Mouse (Mus musculus): ENCODE data around the gene Wnt5b. TPM values are rescaled to one million over a fixed set of nuclear protein-coding genes. Genes with fewer than 3 reads are reported as not detected.

Gene Wnt5b
- polyA plus RNA-seq, 1 experiment from 2014 or later, result 8.6 TPM

GRCm38 (mm10) chr6:119479343-119479875 lies 64.7 kb downstream of the Wnt5b start, which contains the start of gene Fbxl14:
TSS of gene Fbxl14 (plus strand) at chr6:119479668.
- H3K27ac ChIP-seq (replicated peaks in 1 of 2; ENCODE audit: control insufficient read depth in 1 of 2, insufficient read depth in 1 of 2, low read depth in 2 of 2, low read length in 2 of 2), result peak within 1 kb of the TSS; percentile 96 to 98
- no peaks in the 10 kb centered on the region for H3K27me3 ChIP-seq (ENCODE audit: control insufficient read depth, insufficient read depth, low read length)
- peak within 1 kb of the TSS; percentile 82 for H3K9ac ChIP-seq (ENCODE audit: low read length)
- H3K4me2 ChIP-seq (ENCODE audit: low read length), result peak within 1 kb of the TSS; percentile 97
- peak within 1 kb of the TSS; percentile 81 to 86 for H3K4me3 ChIP-seq (ENCODE audit: control insufficient read depth in 1 of 2, insufficient read depth in 1 of 2, low read depth in 1 of 2, low read length in 2 of 2)
- H3K4me1 ChIP-seq (ENCODE audit: control insufficient read depth in 2 of 2, insufficient read depth in 2 of 2, low read length in 2 of 2), result peaks cover 10 to 31% of the 10 kb centered on the region in 2 experiments
- peak; percentile 83 for ATAC-seq (ENCODE audit: insufficient number of reproducible peaks, insufficient read depth, low FRiP score, low read depth)
- peaks cover 10% of the 10 kb centered on the region for H3K36me3 ChIP-seq (ENCODE audit: control insufficient read depth, insufficient read depth, low read length)
- WGBS, result under 1% methylated on average over 44 of the region's 101 CpGs
- no peaks in the 10 kb centered on the region for H3K9me3 ChIP-seq (ENCODE audit: control insufficient read depth, low read length)

- peak overlapping the region; percentile 82 for H3K9ac ChIP-seq (ENCODE audit: low read length)
- 2% methylated on average over 49 of the region's 49 CpGs for WGBS
- peaks cover 10 to 30% of the 10 kb centered on the region in 2 experiments for H3K4me1 ChIP-seq (ENCODE audit: control insufficient read depth in 2 of 2, insufficient read depth in 2 of 2, low read length in 2 of 2)
- ATAC-seq (ENCODE audit: insufficient number of reproducible peaks, insufficient read depth, low FRiP score, low read depth), result peak; percentile 83
- peak overlapping the region; percentile 97 for H3K4me2 ChIP-seq (ENCODE audit: low read length)
- H3K27me3 ChIP-seq (ENCODE audit: control insufficient read depth, insufficient read depth, low read length), result no peaks in the 10 kb centered on the region
- peak overlapping the region; percentile 81 to 86 for H3K4me3 ChIP-seq (ENCODE audit: control insufficient read depth in 1 of 2, insufficient read depth in 1 of 2, low read depth in 1 of 2, low read length in 2 of 2)
- no peaks in the 10 kb centered on the region for H3K9me3 ChIP-seq (ENCODE audit: control insufficient read depth, low read length)
- peaks cover 5% of the 10 kb centered on the region for H3K36me3 ChIP-seq (ENCODE audit: control insufficient read depth, insufficient read depth, low read length)
- peak overlapping the region; percentile 96 to 98 for H3K27ac ChIP-seq (replicated peaks in 1 of 2; ENCODE audit: control insufficient read depth in 1 of 2, insufficient read depth in 1 of 2, low read depth in 2 of 2, low read length in 2 of 2)
Measured at GRCm38 (mm10) chr6:119478560-119479342, 65.4 kb downstream of the Wnt5b start.

GRCm38 (mm10) chr6:119477686-119478310 lies 66.3 kb downstream of the Wnt5b start:
- Histone ChIP-seq H3K4me1 (ENCODE audit: control insufficient read depth in 2 of 2, insufficient read depth in 2 of 2, low read length in 2 of 2) (peaks cover 7 to 26% of the 10 kb centered on the region in 2 experiments), H3K9ac (ENCODE audit: low read length) (peak overlapping the region; percentile 82; the same call in 1 of the 2 replicates), H3K4me3 (ENCODE audit: control insufficient read depth in 1 of 2, insufficient read depth in 1 of 2, low read depth in 1 of 2, low read length in 2 of 2) (no peak overlapping the region; a peak in 1 of 4 replicates), H3K9me3 (ENCODE audit: control insufficient read depth, low read length) (no peaks in the 10 kb centered on the region), H3K27ac (replicated peaks in 1 of 2; ENCODE audit: control insufficient read depth in 1 of 2, insufficient read depth in 1 of 2, low read depth in 2 of 2, low read length in 2 of 2) (0 out of 4 replicates have a peak overlapping the region, but pooled peaks have one; percentile 27 to 96), H3K27me3 (ENCODE audit: control insufficient read depth, insufficient read depth, low read length) (no peaks in the 10 kb centered on the region), H3K36me3 (ENCODE audit: control insufficient read depth, insufficient read depth, low read length) (no peaks in the 10 kb centered on the region; the same call in 1 of the 2 replicates), H3K4me2 (ENCODE audit: low read length) (peak overlapping the region; percentile 97)
- ATAC-seq (ENCODE audit: insufficient number of reproducible peaks, insufficient read depth, low FRiP score, low read depth), result no peak
- 24% methylated on average over 13 of the region's 13 CpGs for WGBS

GRCm38 (mm10) chr6:119475988-119476387 lies 68.2 kb downstream of the Wnt5b start:
- ATAC-seq (ENCODE audit: insufficient number of reproducible peaks, insufficient read depth, low FRiP score, low read depth), result no peak
- WGBS, result 51% methylated on average over 6 of the region's 6 CpGs
- Histone ChIP-seq H3K4me3 (ENCODE audit: control insufficient read depth in 1 of 2, insufficient read depth in 1 of 2, low read depth in 1 of 2, low read length in 2 of 2) (no peak overlapping the region), H3K4me1 (ENCODE audit: control insufficient read depth in 2 of 2, insufficient read depth in 2 of 2, low read length in 2 of 2) (peaks cover 6 to 20% of the 10 kb centered on the region in 2 experiments), H3K9me3 (ENCODE audit: control insufficient read depth, low read length) (no peaks in the 10 kb centered on the region), H3K4me2 (ENCODE audit: low read length) (no peak overlapping the region), H3K36me3 (ENCODE audit: control insufficient read depth, insufficient read depth, low read length) (no peaks in the 10 kb centered on the region; the same call in 1 of the 2 replicates), H3K9ac (ENCODE audit: low read length) (no peak overlapping the region), H3K27me3 (ENCODE audit: control insufficient read depth, insufficient read depth, low read length) (no peaks in the 10 kb centered on the region), H3K27ac (replicated peaks in 1 of 2; ENCODE audit: control insufficient read depth in 1 of 2, insufficient read depth in 1 of 2, low read depth in 2 of 2, low read length in 2 of 2) (no peak overlapping the region)

- Histone ChIP-seq H3K27ac (replicated peaks in 1 of 2; ENCODE audit: control insufficient read depth in 1 of 2, insufficient read depth in 1 of 2, low read depth in 2 of 2, low read length in 2 of 2) (no peak overlapping the region), H3K4me2 (ENCODE audit: low read length) (no peak overlapping the region), H3K4me3 (ENCODE audit: control insufficient read depth in 1 of 2, insufficient read depth in 1 of 2, low read depth in 1 of 2, low read length in 2 of 2) (no peak overlapping the region), H3K27me3 (ENCODE audit: control insufficient read depth, insufficient read depth, low read length) (no peaks in the 10 kb centered on the region), H3K36me3 (ENCODE audit: control insufficient read depth, insufficient read depth, low read length) (no peaks in the 10 kb centered on the region), H3K4me1 (ENCODE audit: control insufficient read depth in 2 of 2, insufficient read depth in 2 of 2, low read length in 2 of 2) (peaks cover 6 to 20% of the 10 kb centered on the region in 2 experiments), H3K9ac (ENCODE audit: low read length) (no peak overlapping the region), H3K9me3 (ENCODE audit: control insufficient read depth, low read length) (no peaks in the 10 kb centered on the region)
- no peak for ATAC-seq (ENCODE audit: insufficient number of reproducible peaks, insufficient read depth, low FRiP score, low read depth)
- 76% methylated on average over 4 of the region's 4 CpGs for WGBS
Measured at GRCm38 (mm10) chr6:119473992-119474391, 70.2 kb downstream of the Wnt5b start.

GRCm38 (mm10) chr6:119473446-119473845 lies 70.7 kb downstream of the Wnt5b start:
- Histone ChIP-seq H3K9ac (ENCODE audit: low read length) (no peak overlapping the region), H3K4me2 (ENCODE audit: low read length) (no peak overlapping the region), H3K36me3 (ENCODE audit: control insufficient read depth, insufficient read depth, low read length) (no peaks in the 10 kb centered on the region), H3K4me3 (ENCODE audit: control insufficient read depth in 1 of 2, insufficient read depth in 1 of 2, low read depth in 1 of 2, low read length in 2 of 2) (no peak overlapping the region), H3K4me1 (ENCODE audit: control insufficient read depth in 2 of 2, insufficient read depth in 2 of 2, low read length in 2 of 2) (peaks cover 5 to 18% of the 10 kb centered on the region in 2 experiments), H3K27ac (replicated peaks in 1 of 2; ENCODE audit: control insufficient read depth in 1 of 2, insufficient read depth in 1 of 2, low read depth in 2 of 2, low read length in 2 of 2) (no peak overlapping the region), H3K9me3 (ENCODE audit: control insufficient read depth, low read length) (no peaks in the 10 kb centered on the region), H3K27me3 (ENCODE audit: control insufficient read depth, insufficient read depth, low read length) (no peaks in the 10 kb centered on the region)
- no peak for ATAC-seq (ENCODE audit: insufficient number of reproducible peaks, insufficient read depth, low FRiP score, low read depth)
- WGBS, result 44% methylated on average over 7 of the region's 7 CpGs

GRCm38 (mm10) chr6:119472705-119473104 lies 71.4 kb downstream of the Wnt5b start:
- no peaks in the 10 kb centered on the region for H3K27me3 ChIP-seq (ENCODE audit: control insufficient read depth, insufficient read depth, low read length)
- H3K9ac ChIP-seq (ENCODE audit: low read length), result no peak overlapping the region
- H3K27ac ChIP-seq (replicated peaks in 1 of 2; ENCODE audit: control insufficient read depth in 1 of 2, insufficient read depth in 1 of 2, low read depth in 2 of 2, low read length in 2 of 2), result no peak overlapping the region
- no peak overlapping the region for H3K4me2 ChIP-seq (ENCODE audit: low read length)
- 76% methylated on average over 3 of the region's 3 CpGs for WGBS
- no peak for ATAC-seq (ENCODE audit: insufficient number of reproducible peaks, insufficient read depth, low FRiP score, low read depth)
- no peak overlapping the region for H3K4me3 ChIP-seq (ENCODE audit: control insufficient read depth in 1 of 2, insufficient read depth in 1 of 2, low read depth in 1 of 2, low read length in 2 of 2)
- H3K4me1 ChIP-seq (ENCODE audit: control insufficient read depth in 2 of 2, insufficient read depth in 2 of 2, low read length in 2 of 2), result peaks cover 5 to 12% of the 10 kb centered on the region in 2 experiments
- no peaks in the 10 kb centered on the region for H3K36me3 ChIP-seq (ENCODE audit: control insufficient read depth, insufficient read depth, low read length)
- H3K9me3 ChIP-seq (ENCODE audit: control insufficient read depth, low read length), result no peaks in the 10 kb centered on the region
